Mouse (Mus musculus) MEL (cell line): ENCODE measurements around the gene Kcnk3. TPM values are rescaled to one million over a fixed set of nuclear protein-coding genes. Genes with fewer than 3 reads are reported as not detected.

Experiments
- DNase-seq: peaks from one replicate; pipeline ENCODE4 v3.0.0; 2011; ENCODE audit warnings: low read depth, low spot score
- H3K27ac ChIP-seq: 2 replicates; pipeline ENCODE4 v1.5.1; 2012; ENCODE audit warnings: low read depth, mild to moderate bottlenecking, control low read depth, low read length, moderate library complexity; ENCODE audit not compliant: control insufficient read depth
- H3K27me3 ChIP-seq, 2 experiments: fragments of 150-350 bp in 1 of 2; sonication (generic) in 1 of 2; 2 replicates each; pipeline ENCODE4 v1.6.1; 2012; ENCODE audit warnings: low read length in 2 of 2, mild to moderate bottlenecking in 2 of 2, improper control_type of control experiment in 1 of 2, moderate library complexity in 1 of 2; ENCODE audit not compliant: insufficient read depth in 2 of 2, control insufficient read depth in 1 of 2
- H3K36me3 ChIP-seq, 2 experiments: 2 replicates each; pipeline ENCODE4 v1.6.1; 2012 to 2014; ENCODE audit warnings: low read length in 2 of 2, improper control_type of control experiment in 1 of 2, inconsistent platforms in 1 of 2, mild to moderate bottlenecking in 1 of 2; ENCODE audit not compliant: insufficient read depth in 2 of 2, control insufficient read depth in 1 of 2
- H3K4me1 ChIP-seq, 2 experiments: fragments of 150-350 bp in 1 of 2; sonication (generic) in 1 of 2; 2 replicates each; pipeline ENCODE4 v1.6.1; 2012; ENCODE audit warnings: low read length in 2 of 2, improper control_type of control experiment in 1 of 2, mild to moderate bottlenecking in 1 of 2; ENCODE audit not compliant: insufficient read depth in 2 of 2, control insufficient read depth in 1 of 2
- H3K4me3 ChIP-seq, 2 experiments: fragments of 150-350 bp in 1 of 2; sonication (generic) in 1 of 2; 2 replicates each; pipeline ENCODE4 v1.5.1; 2012; ENCODE audit warnings: low read depth in 2 of 2, low read length in 2 of 2, mild to moderate bottlenecking in 2 of 2, moderate library complexity in 2 of 2, control low read depth in 1 of 2, improper control_type of control experiment in 1 of 2; ENCODE audit not compliant: control insufficient read depth in 1 of 2, insufficient read depth in 1 of 2
- H3K79me2 ChIP-seq: 2 replicates; pipeline ENCODE4 v1.6.1; 2012; ENCODE audit warnings: mild to moderate bottlenecking, low read length, moderate library complexity; ENCODE audit not compliant: control insufficient read depth, poor library complexity, insufficient read depth
- H3K9ac ChIP-seq: 2 replicates; pipeline ENCODE4 v1.6.1; 2012; ENCODE audit warnings: low read depth, mild to moderate bottlenecking, control low read depth, low read length, moderate library complexity; ENCODE audit not compliant: control insufficient read depth, poor library complexity, severe bottlenecking
- H3K9me3 ChIP-seq: fragments of 150-350 bp; sonication (generic); replicated peaks from 2 replicates; pipeline ENCODE4 v1.6.1; 2012; ENCODE audit warnings: mild to moderate bottlenecking, low read length, improper control_type of control experiment, moderate library complexity; ENCODE audit not compliant: insufficient read depth
- CHD1 ChIP-seq: IDR thresholded peaks from 2 replicates; pipeline ENCODE4 v1.6.1; 2012; ENCODE audit warnings: low read depth, mild to moderate bottlenecking, inconsistent platforms, low read length, improper control_type of control experiment
- CTCF ChIP-seq, 3 experiments: IDR thresholded peaks in 2 of 3; conservative IDR thresholded peaks in 1 of 3; 2 replicates each; pipeline ENCODE4 v1.5.1; 2011 to 2012; ENCODE audit warnings: low read length in 3 of 3, low read depth in 2 of 3, mild to moderate bottlenecking in 2 of 3, improper control_type of control experiment in 1 of 3, inconsistent platforms in 1 of 3, mixed read lengths in 1 of 3, moderate library complexity in 1 of 3; ENCODE audit not compliant: control insufficient read depth in 1 of 3, insufficient read depth in 1 of 3, poor library complexity in 1 of 3, severe bottlenecking in 1 of 3
- ELF1 ChIP-seq: IDR thresholded peaks from 2 replicates; pipeline ENCODE4 v1.6.1; 2014; ENCODE audit warnings: low read depth, mild to moderate bottlenecking, inconsistent platforms, low read length, improper control_type of control experiment, moderate library complexity
- GABPA ChIP-seq: IDR thresholded peaks from 2 replicates; pipeline ENCODE4 v1.6.1; 2012; ENCODE audit warnings: low read depth, mild to moderate bottlenecking, inconsistent platforms, low read length, improper control_type of control experiment, moderate library complexity
- GATA1 ChIP-seq: IDR thresholded peaks from 2 replicates; pipeline ENCODE4 v1.6.1; 2011; ENCODE audit warnings: low read depth, low read length, improper control_type of control experiment
- JUND ChIP-seq: IDR thresholded peaks from 2 replicates; pipeline ENCODE4 v1.6.1; 2011; ENCODE audit warnings: low read depth, mild to moderate bottlenecking, improper control_type of control experiment, low read length
- MAFK ChIP-seq: IDR thresholded peaks from 2 replicates; pipeline ENCODE4 v1.6.1; 2011; ENCODE audit warnings: low read depth, mild to moderate bottlenecking, low read length, improper control_type of control experiment, borderline replicate concordance
- MEF2A ChIP-seq: IDR thresholded peaks from 2 replicates; pipeline ENCODE4 v1.6.1; 2014; ENCODE audit warnings: low read depth, mild to moderate bottlenecking, inconsistent platforms, low read length, improper control_type of control experiment; ENCODE audit not compliant: poor library complexity, insufficient replicate concordance, severe bottlenecking; ENCODE audit errors: extremely low read depth
- MYC ChIP-seq: IDR thresholded peaks from 2 replicates; pipeline ENCODE4 v1.6.1; 2011; ENCODE audit warnings: low read depth, mild to moderate bottlenecking, low read length, improper control_type of control experiment, moderate library complexity
- NELFE ChIP-seq: IDR thresholded peaks from 2 replicates; pipeline ENCODE4 v1.6.1; 2011; ENCODE audit warnings: low read depth, low read length, improper control_type of control experiment
- POLR2AphosphoS2 ChIP-seq: IDR thresholded peaks from 2 replicates; pipeline ENCODE4 v1.6.1; 2011; ENCODE audit warnings: low read length, improper control_type of control experiment
- POLR2AphosphoS5 ChIP-seq: IDR thresholded peaks from 2 replicates; pipeline ENCODE4 v1.6.1; 2012; ENCODE audit warnings: low read depth, borderline replicate concordance, mild to moderate bottlenecking, inconsistent platforms, low read length, moderate library complexity, mixed read lengths
- RAD21 ChIP-seq: IDR thresholded peaks from 2 replicates; pipeline ENCODE4 v1.6.1; 2011; ENCODE audit warnings: mild to moderate bottlenecking, low read depth, low read length, improper control_type of control experiment
- RCOR1 ChIP-seq: IDR thresholded peaks from 2 replicates; pipeline ENCODE4 v1.6.1; 2012; ENCODE audit warnings: low read depth, mild to moderate bottlenecking, inconsistent platforms, low read length, improper control_type of control experiment
- SIN3A ChIP-seq: IDR thresholded peaks from 2 replicates; pipeline ENCODE4 v1.6.1; 2012; ENCODE audit warnings: low read length, improper control_type of control experiment, inconsistent platforms
- TAL1 ChIP-seq: IDR thresholded peaks from 2 replicates; pipeline ENCODE4 v1.6.1; 2012; ENCODE audit warnings: mild to moderate bottlenecking, inconsistent platforms, low read length, moderate library complexity, mixed read lengths
- TCF12 ChIP-seq: IDR thresholded peaks from 2 replicates; pipeline ENCODE4 v1.6.1; 2014; ENCODE audit warnings: low read depth, mild to moderate bottlenecking, inconsistent platforms, low read length, improper control_type of control experiment, moderate library complexity
- UBTF ChIP-seq: IDR thresholded peaks from 2 replicates; pipeline ENCODE4 v1.6.1; 2012; ENCODE audit warnings: low read depth, mild to moderate bottlenecking, inconsistent platforms, low read length, improper control_type of control experiment, moderate library complexity, borderline replicate concordance; ENCODE audit not compliant: insufficient read depth
- USF2 ChIP-seq, 2 experiments: IDR thresholded peaks; 2 replicates each; pipeline ENCODE4 v1.6.1; 2011 to 2012; ENCODE audit warnings: improper control_type of control experiment in 2 of 2, low read length in 2 of 2, borderline replicate concordance in 1 of 2, inconsistent platforms in 1 of 2, low read depth in 1 of 2, mild to moderate bottlenecking in 1 of 2; ENCODE audit not compliant: insufficient read depth in 1 of 2
- ZC3H11A ChIP-seq: IDR thresholded peaks from 2 replicates; pipeline ENCODE4 v1.6.1; 2012; ENCODE audit warnings: low read depth, mild to moderate bottlenecking, inconsistent platforms, low read length, improper control_type of control experiment
- ZMIZ1 ChIP-seq: IDR thresholded peaks from 2 replicates; pipeline ENCODE4 v1.6.1; 2012; ENCODE audit warnings: low read depth, mild to moderate bottlenecking, inconsistent platforms, low read length, improper control_type of control experiment, moderate library complexity
- ZNF384 ChIP-seq: IDR thresholded peaks from 2 replicates; pipeline ENCODE4 v1.6.1; 2012; ENCODE audit warnings: low read depth, mild to moderate bottlenecking, inconsistent platforms, low read length, improper control_type of control experiment
- polyA plus RNA-seq, 2 experiments: library from polyadenylated mRNA; stranded (reverse) in 1 of 2; unstranded in 1 of 2; fragments of >175 nt in 1 of 2; fragments of >200 nt in 1 of 2; gene quantifications; 2 replicates each; pipeline versions ENCODE4 v1.2.1 to v1.2.4; 2012; ENCODE audit warnings: low replicate concordance in 2 of 2, low read depth in 1 of 2; ENCODE audit not compliant: insufficient read length in 2 of 2, insufficient read depth in 1 of 2, missing spikeins in 1 of 2
- total RNA-seq: library from RNA; depleted of rRNA; stranded (reverse); fragments of 300-350 nt; gene quantifications from 2 replicates; pipeline ENCODE4 v1.2.3, GENCODE M21; 2012

The Kcnk3 gene
- total and polyA plus RNA-seq, 3 experiments = not detected

- TF ChIP-seq CTCF (IDR thresholded peaks at IDR 0.05 in 2 of 3, conservative IDR thresholded peaks at IDR 0.05 in 1 of 3; ENCODE audit: control insufficient read depth in 1 of 3, insufficient read depth in 1 of 3, low read depth in 2 of 3, low read length in 3 of 3, poor library complexity in 1 of 3, severe bottlenecking in 1 of 3) (no peak), MEF2A (no peak), GABPA (no peak), MYC (no peak), TCF12 (no peak), MAFK (no peak), TAL1 (no peak), RAD21 (no peak), ZNF384 (no peak), CHD1 (no peak), ZC3H11A (no peak), POLR2AphosphoS5 (no peak), UBTF (no peak), JUND (no peak)
- TF ChIP-seq, all 39 proteins: peak for 0
- Histone ChIP-seq H3K9me3 (no peaks in the 10 kb centered on the region), H3K36me3 (no peaks in the 10 kb centered on the region), H3K9ac (no peak overlapping the region), H3K4me3 (no peak overlapping the region), H3K27me3 (peaks cover 0 to 6% of the 10 kb centered on the region in 2 experiments; a peak in 3 of 4 replicates), H3K4me1 (peaks cover 0 to 4% of the 10 kb centered on the region in 2 experiments; a peak in 1 of 4 replicates), H3K79me2 (no peaks in the 10 kb centered on the region), H3K27ac (no peak overlapping the region)
- DNase-seq = no peak
Observed at GRCm38 (mm10) chr5:30624311-30624710, 36.3 kb downstream of the Kcnk3 start.

- Histone ChIP-seq H3K79me2 (no peaks in the 10 kb centered on the region), H3K9ac (no peak overlapping the region), H3K27ac (no peak overlapping the region), H3K36me3 (no peaks in the 10 kb centered on the region), H3K27me3 (peaks cover 5 to 6% of the 10 kb centered on the region in 2 experiments), H3K9me3 (no peaks in the 10 kb centered on the region), H3K4me3 (no peak overlapping the region), H3K4me1 (peaks cover 0 to 4% of the 10 kb centered on the region in 2 experiments; a peak in 1 of 4 replicates)
- DNase-seq = no peak
- no peak for TF ChIP-seq GATA1
- TF ChIP-seq SIN3A = no peak
Observed at GRCm38 (mm10) chr5:30624908-30625307, 36.9 kb downstream of the Kcnk3 start.

GRCm38 (mm10) chr5:30625379-30625778 lies 37.4 kb downstream of the Kcnk3 start:
- Histone ChIP-seq H3K27ac (no peak overlapping the region), H3K4me1 (peaks cover 0 to 4% of the 10 kb centered on the region in 2 experiments; a peak in 1 of 4 replicates), H3K36me3 (no peaks in the 10 kb centered on the region), H3K9me3 (no peaks in the 10 kb centered on the region), H3K79me2 (no peaks in the 10 kb centered on the region), H3K27me3 (peaks cover 9 to 10% of the 10 kb centered on the region in 2 experiments), H3K9ac (no peak overlapping the region), H3K4me3 (no peak overlapping the region)
- no peak for DNase-seq
- TF ChIP-seq GABPA (no peak), POLR2AphosphoS5 (no peak), MEF2A (no peak), RCOR1 (no peak), CTCF (IDR thresholded peaks at IDR 0.05 in 2 of 3, conservative IDR thresholded peaks at IDR 0.05 in 1 of 3; ENCODE audit: control insufficient read depth in 1 of 3, insufficient read depth in 1 of 3, low read depth in 2 of 3, low read length in 3 of 3, poor library complexity in 1 of 3, severe bottlenecking in 1 of 3) (no peak), USF2 (IDR thresholded peaks at IDR 0.05; ENCODE audit: borderline replicate concordance in 1 of 2, insufficient read depth in 1 of 2, low read depth in 1 of 2, low read length in 2 of 2) (no peak), CHD1 (no peak), ELF1 (no peak), ZC3H11A (no peak), ZMIZ1 (no peak), NELFE (no peak), POLR2AphosphoS2 (no peak)
